Mouse (Mus musculus): Measurements from ENCODE around the gene Sec16a.

Gene Sec16a

DNA sequence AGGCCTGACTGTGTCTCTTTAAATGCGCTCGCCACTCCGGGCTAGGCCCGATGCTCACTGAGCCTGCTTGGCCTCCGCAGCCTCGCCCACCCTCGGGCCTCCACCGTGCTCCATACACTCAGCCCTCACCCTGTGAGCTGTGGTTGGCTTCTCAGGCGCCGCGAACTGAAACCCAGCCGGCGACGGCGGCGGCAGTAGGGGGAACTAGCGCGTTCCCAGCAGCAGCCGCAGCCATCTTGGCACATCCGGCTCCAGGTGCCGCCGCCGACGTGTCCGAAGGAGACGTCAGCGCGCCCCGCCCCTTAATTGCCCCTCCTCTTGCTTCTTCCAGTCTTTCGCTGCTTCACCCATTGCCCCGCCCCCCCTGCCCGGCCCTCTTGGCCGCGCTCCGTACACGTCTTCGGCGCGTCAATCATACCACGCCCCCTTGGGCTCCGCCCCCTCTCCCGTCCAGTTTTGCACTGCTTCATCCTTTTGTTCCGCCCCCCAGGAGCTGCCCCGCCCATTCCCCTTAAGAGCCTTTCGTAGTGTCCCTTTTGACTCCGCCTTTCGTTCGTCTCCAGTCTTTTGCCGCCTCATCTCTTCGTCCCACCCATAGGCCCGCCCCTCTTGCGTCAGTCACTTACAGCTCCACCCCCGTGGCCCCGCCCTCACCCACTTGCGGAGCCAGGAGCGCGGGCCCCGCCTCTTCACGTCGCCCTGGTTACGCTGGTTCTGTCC, at the start of gene Sec16a:
TSS of gene Sec16a (minus strand) at position 271 of the 720 bp plus-strand sequence.
- peak; percentile 100 for DNase-seq (ENCODE audit: low spot score)

DNA sequence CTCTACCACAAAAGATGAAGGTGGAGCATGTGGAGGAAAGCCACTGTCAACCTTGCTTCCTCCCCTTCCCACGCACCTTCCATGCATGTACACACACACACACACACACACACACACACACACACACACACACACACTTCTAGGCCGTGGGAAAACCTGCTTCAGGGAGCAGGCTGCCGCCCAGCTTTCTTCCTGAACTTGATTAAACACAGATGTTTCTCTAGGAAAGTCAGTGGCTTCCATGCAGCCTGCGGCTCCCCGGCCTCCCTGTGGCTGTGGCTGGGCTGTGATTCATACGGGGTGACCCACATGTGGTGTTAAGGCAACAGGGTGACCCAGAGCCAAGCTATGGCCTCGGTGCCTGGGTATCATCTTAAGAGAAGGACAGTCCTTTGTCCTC, 49.4 kb upstream of the Sec16a start:
- no peak for DNase-seq (ENCODE audit: low spot score)

GRCm38 (mm10) chr2:26493021-26493781, 48.2 kb upstream of the Sec16a start:
- no peak for DNase-seq (ENCODE audit: low spot score)

DNA sequence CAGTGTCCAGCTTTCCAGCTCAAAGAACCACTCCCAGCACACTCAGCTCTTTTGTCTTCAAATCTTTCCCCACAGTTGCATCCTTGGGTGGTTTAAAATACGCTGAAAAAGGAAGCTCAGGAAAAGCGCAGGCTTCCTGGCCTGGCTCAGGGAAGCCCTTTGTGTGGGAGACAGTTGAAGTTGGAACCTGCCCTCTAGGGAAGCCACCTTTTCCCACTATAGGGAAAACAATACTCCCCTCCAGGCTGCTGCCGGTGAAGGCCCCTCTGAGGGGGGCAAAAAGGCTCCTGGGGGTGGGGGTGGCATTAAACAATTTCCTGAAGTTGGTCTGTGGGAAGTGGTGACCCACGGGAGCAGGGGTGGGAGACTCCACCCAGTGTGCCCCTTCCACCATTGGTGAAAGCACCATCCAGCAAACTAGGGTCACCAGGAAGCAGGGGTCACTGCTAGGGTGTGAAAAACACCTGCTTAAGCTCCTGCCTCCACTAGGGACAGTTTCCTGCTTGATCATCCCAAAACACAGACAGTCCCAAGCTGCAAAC, 45.8 kb upstream of the Sec16a start:
- DNase-seq (ENCODE audit: low spot score): no peak

GRCm38 (mm10) chr2:26488535-26489135, 43.6 kb upstream of the Sec16a start:
- DNase-seq (ENCODE audit: low spot score): no peak

- DNase-seq (ENCODE audit: low spot score): no peak
These were observed 42.5 kb upstream of the Sec16a start for GRCm38 (mm10) chr2:26487322-26488021.

- DNase-seq (ENCODE audit: low spot score): no peak
These were observed 41.9 kb upstream of the Sec16a start for GRCm38 (mm10) chr2:26486835-26487321.

DNA sequence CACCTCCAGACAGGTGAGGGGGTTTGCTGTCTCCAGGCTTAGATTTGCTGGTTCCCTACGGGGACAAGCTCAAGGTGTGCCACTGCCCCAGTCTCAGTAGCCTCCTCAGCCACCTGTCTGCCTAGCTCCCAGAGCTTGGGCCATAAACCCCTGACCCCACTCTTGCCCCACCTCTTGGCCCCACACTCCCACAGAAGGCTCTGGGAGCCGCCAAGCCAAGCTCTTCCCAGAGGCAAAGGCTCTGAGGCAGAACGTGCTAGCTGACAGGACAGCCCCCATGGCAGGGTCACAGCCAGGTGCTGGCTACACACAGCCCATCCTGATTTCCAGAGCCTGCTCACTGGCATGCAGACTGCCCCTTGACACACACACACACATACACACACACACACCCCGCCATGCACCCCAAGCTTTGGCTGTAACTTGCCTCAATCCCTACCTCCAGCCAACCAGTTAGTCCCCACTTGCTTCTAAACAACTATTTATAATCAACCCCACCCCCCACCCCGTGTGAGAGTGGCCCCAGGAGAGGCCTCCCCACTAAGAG, 41.3 kb upstream of the Sec16a start:
- DNase-seq (ENCODE audit: low spot score): no peak

GRCm38 (mm10) chr2:26485710-26486109, 40.7 kb upstream of the Sec16a start:
- DNase-seq (ENCODE audit: low spot score): no peak

GRCm38 (mm10) chr2:26485278-26485677, 40.3 kb upstream of the Sec16a start:
- no peak for DNase-seq (ENCODE audit: low spot score)

GRCm38 (mm10) chr2:26484169-26484568, 39.2 kb upstream of the Sec16a start:
- no peak for DNase-seq (ENCODE audit: low spot score)

DNA sequence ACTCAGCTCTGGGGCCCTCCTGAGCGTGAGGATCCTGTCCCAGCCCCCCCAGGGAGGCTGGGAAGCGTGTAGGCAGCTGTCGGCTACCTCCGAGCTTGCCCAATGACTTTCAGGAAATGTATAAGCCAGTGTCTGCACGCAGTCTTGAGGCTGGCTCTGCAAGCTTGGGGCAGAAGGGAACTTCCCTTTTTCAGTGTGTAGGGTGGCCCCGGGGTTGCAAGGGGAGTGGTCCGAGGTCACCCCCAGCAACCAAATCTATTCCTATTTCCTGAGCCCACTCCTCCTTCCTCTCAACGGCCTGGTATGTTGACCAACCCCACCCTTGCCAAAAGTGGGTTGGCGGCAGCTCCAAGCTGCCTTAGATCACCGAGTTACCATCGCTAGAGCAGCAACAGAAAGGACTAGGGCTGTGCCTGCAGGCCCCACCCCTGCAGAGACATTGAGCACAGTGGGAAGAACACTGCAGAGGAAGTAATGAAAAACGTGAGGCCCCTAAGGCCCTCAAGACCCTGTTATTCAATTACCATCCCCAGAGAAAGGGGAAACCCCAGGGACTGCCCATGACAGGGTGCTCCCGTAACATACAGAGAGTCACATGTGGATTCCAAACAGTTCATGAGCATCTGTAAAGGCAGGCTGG, 38.3 kb upstream of the Sec16a start:
- DNase-seq (ENCODE audit: low spot score): no peak

GRCm38 (mm10) chr2:26482824-26483223, 37.8 kb upstream of the Sec16a start:
- no peak for DNase-seq (ENCODE audit: low spot score)

DNA sequence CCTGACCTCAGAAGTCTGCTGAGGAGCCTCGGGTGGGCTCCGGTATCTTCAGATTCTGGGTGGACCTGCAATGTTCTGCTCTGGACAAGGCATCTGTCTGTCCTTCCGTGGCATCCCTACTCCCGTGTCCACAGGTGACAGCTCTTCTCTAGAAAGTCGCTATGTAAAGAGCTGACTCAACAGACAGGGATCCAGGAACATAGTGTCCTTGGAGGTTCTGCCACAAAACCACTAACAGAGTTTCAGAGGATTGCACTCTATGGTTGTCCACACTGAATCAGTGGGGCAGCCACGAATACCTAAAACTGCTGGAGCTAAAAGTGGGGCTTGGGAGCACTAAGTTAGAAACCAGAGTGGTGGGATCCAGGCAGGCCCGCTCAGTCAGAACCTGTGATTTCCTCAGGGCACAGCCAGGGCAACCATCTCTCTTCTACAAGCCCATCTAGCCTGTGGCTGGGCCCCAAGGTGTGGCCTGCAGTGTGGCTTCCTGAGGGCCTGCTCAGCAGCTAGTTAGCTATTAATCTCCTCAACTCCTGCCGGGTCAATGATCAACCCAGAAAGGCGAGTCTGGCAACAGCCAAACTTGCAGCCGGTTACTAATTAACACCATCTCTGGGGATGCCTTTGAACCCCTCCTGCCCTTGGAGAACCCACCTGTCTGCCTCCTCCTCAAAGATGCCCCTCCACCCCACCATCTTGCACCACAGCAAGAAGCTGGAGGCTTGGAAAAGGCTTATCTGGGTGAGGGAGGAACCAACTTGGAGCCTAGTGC, 36.9 kb upstream of the Sec16a start:
- DNase-seq (ENCODE audit: low spot score): no peak

GRCm38 (mm10) chr2:26480911-26481310, 35.9 kb upstream of the Sec16a start:
- no peak for DNase-seq (ENCODE audit: low spot score)

DNA sequence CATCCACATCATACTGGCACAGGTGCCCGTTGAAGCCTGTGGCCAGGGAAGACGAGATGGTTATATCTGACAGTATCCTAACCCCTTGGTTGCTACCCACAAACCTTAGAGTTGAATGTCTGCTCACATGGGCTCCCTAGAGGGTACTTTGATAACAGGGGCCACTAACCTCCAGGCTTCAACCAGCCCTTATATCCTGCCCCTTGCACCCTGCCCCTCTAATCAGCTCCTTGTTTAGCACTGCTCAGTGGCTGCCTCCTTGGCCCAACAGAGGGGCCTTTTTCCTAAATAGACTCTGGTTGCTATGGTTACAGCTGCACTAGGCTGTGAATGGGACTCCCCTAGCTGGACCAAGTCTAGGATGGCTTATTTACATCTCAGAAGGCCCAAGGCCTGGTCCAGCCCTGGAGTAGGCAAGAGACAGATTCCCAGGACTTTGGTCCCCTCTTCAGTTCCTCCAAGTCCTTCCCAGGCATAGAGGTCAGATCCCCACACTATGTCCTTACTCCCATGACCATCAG, 33.7 kb upstream of the Sec16a start:
- DNase-seq (ENCODE audit: low spot score): no peak

DNA sequence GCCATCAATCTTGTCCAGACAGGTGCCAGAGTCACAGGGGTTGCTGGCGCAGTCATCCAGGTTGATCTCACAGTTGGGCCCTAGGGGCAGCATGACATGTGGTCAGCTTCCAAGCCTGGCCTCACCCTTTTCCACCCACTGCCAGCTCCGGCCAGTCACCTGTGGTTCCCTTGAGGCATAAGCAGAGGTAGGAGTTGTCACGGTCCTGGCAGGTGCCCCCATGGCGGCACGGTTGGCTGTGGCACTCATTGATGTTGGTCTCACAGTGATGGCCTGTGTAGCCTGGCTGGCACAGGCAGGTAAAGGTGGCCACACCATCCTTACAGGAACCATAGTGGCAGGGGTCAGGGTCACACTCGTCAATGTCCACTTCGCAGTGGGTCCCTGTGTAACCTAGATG, 32.9 kb upstream of the Sec16a start:
- DNase-seq (ENCODE audit: low spot score): no peak

GRCm38 (mm10) chr2:26475505-26476430, 30.8 kb upstream of the Sec16a start:
- no peak for DNase-seq (ENCODE audit: low spot score)

All from testis, postnatal 14 days (tissue).